Mouse (Mus musculus) kidney, postnatal 0 days (tissue): ENCODE data around the gene Arhgef25. TPM values are rescaled to one million over a fixed set of nuclear protein-coding genes. Genes with fewer than 3 reads are reported as not detected.
A peak's percentile ranks its signal among the peaks of the same experiment; 100 is the strongest.

ENCODE experiments used
- ATAC-seq: fragments of 200-750 bp; cut with Nextera tagmentation; replicated peaks from 2 replicates; pipeline ENCODE4 v1.8.0; 2017; ENCODE audit warnings: low read depth, moderate number of reproducible peaks, moderate TSS enrichment, moderate library complexity; ENCODE audit not compliant: low FRiP score
- DNase-seq: peaks from one replicate; pipeline ENCODE4 v3.0.0-alpha.2; 2016; ENCODE audit warnings: low spot score
- H3K27ac ChIP-seq: fragments of 300-500 bp; sonication (generic); 2 replicates; pipeline ENCODE4 v1.5.1; 2014; ENCODE audit warnings: mild to moderate bottlenecking
- H3K27me3 ChIP-seq: fragments of 300-500 bp; sonication (generic); 2 replicates; pipeline ENCODE4 v1.6.1; 2014; ENCODE audit warnings: low read length, mixed read lengths; ENCODE audit not compliant: insufficient read depth
- H3K36me3 ChIP-seq: fragments of 300-500 bp; sonication (generic); 2 replicates; pipeline ENCODE4 v1.6.1; 2014; ENCODE audit warnings: low read length, mixed read lengths; ENCODE audit not compliant: insufficient read depth
- H3K4me1 ChIP-seq: fragments of 300-500 bp; sonication (generic); replicated peaks from 2 replicates; pipeline ENCODE4 v1.6.1; 2014; ENCODE audit warnings: antibody characterized with exemption, low read length, mixed read lengths; ENCODE audit not compliant: insufficient read depth
- H3K4me2 ChIP-seq: fragments of 300-500 bp; sonication (generic); 2 replicates; pipeline ENCODE4 v1.6.1; 2014; ENCODE audit warnings: mild to moderate bottlenecking, low read length, moderate library complexity, mixed read lengths
- H3K4me3 ChIP-seq: fragments of 300-500 bp; sonication (generic); replicated peaks from 2 replicates; pipeline ENCODE4 v1.5.1; 2014; ENCODE audit warnings: low read depth, low read length
- H3K9ac ChIP-seq: fragments of 300-500 bp; sonication (generic); 2 replicates; pipeline ENCODE4 v1.6.1; 2014; ENCODE audit warnings: low read depth, low read length
- H3K9me3 ChIP-seq: fragments of 300-500 bp; sonication (generic); replicated peaks from 2 replicates; pipeline ENCODE4 v1.6.1; 2016; ENCODE audit warnings: low read length, inconsistent platforms, mixed read lengths
- CTCF ChIP-seq: IDR thresholded peaks from 2 replicates; pipeline ENCODE4 v1.5.1; 2016; ENCODE audit warnings: antibody characterized with exemption, low read depth, mild to moderate bottlenecking, moderate library complexity
- WGBS: fragments of 180-500 bp; shearing (Covaris S2); extraction: QIAGEN DNeasy Blood & Tissue Kit; methylation state at CpG from one replicate; pipeline ENCODE4 v1.1.7; 2014; 5-methylcytosine and 5-hydroxymethylcytosine counted together
- polyA plus RNA-seq: library from polyadenylated mRNA; unstranded; fragments of >200 nt; fragmentation: Nextera tagmentation; extraction: Ambion mirVana; gene quantifications from 2 replicates; pipeline ENCODE4 v1.2.1, GENCODE M21; 2015

Arhgef25 gene
- polyA plus RNA-seq, result 27.9 and 29.0 TPM in 2 replicates

GRCm38 (mm10) chr10:127189651-127190381, at the start of gene Arhgef25:
Gene Arhgef25 (minus strand): TSS chr10:127190083.
- peak within 1 kb of the TSS; percentile 87 for H3K4me2 ChIP-seq
- peak; percentile 16 for ATAC-seq

GRCm38 (mm10) chr10:127238241-127238824, 48.5 kb upstream of the Arhgef25 start:
- no peak overlapping the region for H3K4me2 ChIP-seq
- H3K4me1 ChIP-seq, result no peaks in the 10 kb centered on the region
- DNase-seq (no peak), ATAC-seq (no peak)
- H3K9me3 ChIP-seq, result no peaks in the 10 kb centered on the region
- H3K27me3 ChIP-seq, result no peaks in the 10 kb centered on the region
- WGBS, result 68% methylated on average over 18 of the region's 18 CpGs
- no peaks in the 10 kb centered on the region for H3K36me3 ChIP-seq
- no peak for TF ChIP-seq CTCF
- no peak overlapping the region for H3K9ac ChIP-seq
- H3K4me3 ChIP-seq, result no peak overlapping the region
- H3K27ac ChIP-seq, result no peak overlapping the region

More at GRCm38 (mm10) chr10:127189651-127190381, at the start of gene Arhgef25:
- Histone ChIP-seq H3K9me3 (no peaks in the 10 kb centered on the region), H3K4me1 (peaks cover 19% of the 10 kb centered on the region; the same call in 1 of the 2 replicates), H3K36me3 (peaks cover 12% of the 10 kb centered on the region; the same call in 1 of the 2 replicates), H3K27ac (peak within 1 kb of the TSS; percentile 75), H3K9ac (peak within 1 kb of the TSS; percentile 72), H3K4me3 (peak within 1 kb of the TSS; percentile 71), H3K27me3 (no peaks in the 10 kb centered on the region)
- peak; percentile 76 for DNase-seq
- TF ChIP-seq CTCF, result no peak
- 5% methylated on average over 35 of the region's 35 CpGs for WGBS

- no peaks in the 10 kb centered on the region for H3K4me1 ChIP-seq
- H3K36me3 ChIP-seq, result no peaks in the 10 kb centered on the region
- WGBS, result 44% methylated on average over 9 of the region's 9 CpGs
- H3K9ac ChIP-seq, result no peak overlapping the region
- H3K9me3 ChIP-seq, result no peaks in the 10 kb centered on the region
- no peak for ATAC-seq
- DNase-seq, result no peak
- H3K4me3 ChIP-seq, result no peak overlapping the region
- no peak overlapping the region for H3K4me2 ChIP-seq
- TF ChIP-seq CTCF, result no peak
- no peaks in the 10 kb centered on the region for H3K27me3 ChIP-seq
- H3K27ac ChIP-seq, result no peak overlapping the region
Measured at GRCm38 (mm10) chr10:127236541-127236940, 46.7 kb upstream of the Arhgef25 start.

GRCm38 (mm10) chr10:127233141-127233540, 43.3 kb upstream of the Arhgef25 start:
- no peak for ATAC-seq
- H3K27me3 ChIP-seq, result no peaks in the 10 kb centered on the region
- DNase-seq, result no peak
- WGBS, result 79% methylated on average over 9 of the region's 9 CpGs
- H3K4me3 ChIP-seq, result no peak overlapping the region
- no peak overlapping the region for H3K27ac ChIP-seq
- H3K4me1 ChIP-seq, result no peaks in the 10 kb centered on the region
- no peak overlapping the region for H3K4me2 ChIP-seq
- no peaks in the 10 kb centered on the region for H3K36me3 ChIP-seq
- H3K9me3 ChIP-seq, result no peaks in the 10 kb centered on the region
- H3K9ac ChIP-seq, result no peak overlapping the region
- peak; percentile 40; the same call in 1 of the 2 replicates for TF ChIP-seq CTCF

GRCm38 (mm10) chr10:127231741-127232140, 41.9 kb upstream of the Arhgef25 start:
- no peak overlapping the region for H3K27ac ChIP-seq
- H3K4me1 ChIP-seq, result no peaks in the 10 kb centered on the region
- H3K9me3 ChIP-seq, result no peaks in the 10 kb centered on the region
- no peak for TF ChIP-seq CTCF
- no peak overlapping the region for H3K9ac ChIP-seq
- DNase-seq, result no peak
- 66% methylated on average over 14 of the region's 14 CpGs for WGBS
- ATAC-seq, result no peak
- H3K4me3 ChIP-seq, result no peak overlapping the region
- H3K4me2 ChIP-seq, result no peak overlapping the region
- no peaks in the 10 kb centered on the region for H3K27me3 ChIP-seq
- H3K36me3 ChIP-seq, result no peaks in the 10 kb centered on the region

- DNase-seq, result no peak
- WGBS, result 79% methylated on average over 12 of the region's 12 CpGs
- no peak overlapping the region for H3K4me3 ChIP-seq
- no peak for ATAC-seq
- no peaks in the 10 kb centered on the region for H3K4me1 ChIP-seq
- TF ChIP-seq CTCF, result no peak
- no peaks in the 10 kb centered on the region for H3K36me3 ChIP-seq
- H3K9me3 ChIP-seq, result no peaks in the 10 kb centered on the region
- H3K4me2 ChIP-seq, result no peak overlapping the region
- no peak overlapping the region for H3K9ac ChIP-seq
- no peaks in the 10 kb centered on the region for H3K27me3 ChIP-seq
- H3K27ac ChIP-seq, result no peak overlapping the region
Measured at GRCm38 (mm10) chr10:127230693-127231092, 40.8 kb upstream of the Arhgef25 start.
